Mouse (Mus musculus) cerebellum, adult 2 months (tissue): ENCODE data around the gene Abca8b.
"Not testable (repeated sequence)": the region's sequence is repeated elsewhere in the genome, so short reads cannot be mapped to it uniquely, and the experiment has no call there.

ENCODE experiments used
- CTCF ChIP-seq: fragments of 200-500 bp; IDR thresholded peaks from 2 replicates; pipeline ENCODE4 v1.5.1; 2011; ENCODE audit warnings: low read depth, mild to moderate bottlenecking, control low read depth, low read length, moderate library complexity, borderline replicate concordance; ENCODE audit not compliant: insufficient read depth
- POLR2A ChIP-seq: fragments of 200-500 bp; IDR thresholded peaks from 2 replicates; pipeline ENCODE4 v1.6.1; 2011; ENCODE audit warnings: low read length, control low read depth, borderline replicate concordance; ENCODE audit not compliant: insufficient read depth

DNA sequence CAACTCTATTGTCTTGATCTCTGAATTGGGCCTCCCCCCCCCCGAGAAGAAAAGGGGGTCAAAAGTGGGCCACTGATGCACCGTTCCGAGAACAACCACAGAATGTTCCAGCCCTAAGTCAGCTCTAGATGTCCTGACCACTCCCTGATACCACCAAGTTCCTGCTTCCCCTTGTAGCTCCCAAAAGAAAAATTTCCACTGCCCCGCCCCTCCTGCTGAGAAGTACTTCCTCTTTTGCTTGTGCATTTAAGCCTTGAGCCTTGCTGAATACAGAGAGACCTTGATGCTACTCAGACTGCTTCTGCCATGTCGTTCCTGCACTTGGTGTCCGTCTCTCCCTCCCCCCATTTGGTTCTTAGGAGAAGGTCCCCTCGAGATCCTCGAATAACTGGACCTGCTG lies 82.5 kb downstream of the Abca8b start:
- not testable (repeated sequence) for TF ChIP-seq CTCF, POLR2A
